Mouse (Mus musculus) liver, postnatal 0 days (tissue): Measurements from ENCODE around the gene Sh3gl1.

ENCODE experiments used
- CTCF ChIP-seq: sonication (generic); IDR thresholded peaks from 2 replicates; pipeline ENCODE4 v1.5.1; 2016; ENCODE audit warnings: antibody characterized with exemption, low read depth
- EP300 ChIP-seq: IDR thresholded peaks from 2 replicates; pipeline ENCODE4 v1.6.1; 2016; ENCODE audit warnings: antibody characterized with exemption, low read depth, mild to moderate bottlenecking

- TF ChIP-seq CTCF (no peak), EP300 (no peak)
Measured at GRCm38 (mm10) chr17:56016382-56016781, 20.1 kb downstream of the Sh3gl1 start.
